Mouse (Mus musculus): Measurements from ENCODE around the gene Fgfr3.

DNA sequence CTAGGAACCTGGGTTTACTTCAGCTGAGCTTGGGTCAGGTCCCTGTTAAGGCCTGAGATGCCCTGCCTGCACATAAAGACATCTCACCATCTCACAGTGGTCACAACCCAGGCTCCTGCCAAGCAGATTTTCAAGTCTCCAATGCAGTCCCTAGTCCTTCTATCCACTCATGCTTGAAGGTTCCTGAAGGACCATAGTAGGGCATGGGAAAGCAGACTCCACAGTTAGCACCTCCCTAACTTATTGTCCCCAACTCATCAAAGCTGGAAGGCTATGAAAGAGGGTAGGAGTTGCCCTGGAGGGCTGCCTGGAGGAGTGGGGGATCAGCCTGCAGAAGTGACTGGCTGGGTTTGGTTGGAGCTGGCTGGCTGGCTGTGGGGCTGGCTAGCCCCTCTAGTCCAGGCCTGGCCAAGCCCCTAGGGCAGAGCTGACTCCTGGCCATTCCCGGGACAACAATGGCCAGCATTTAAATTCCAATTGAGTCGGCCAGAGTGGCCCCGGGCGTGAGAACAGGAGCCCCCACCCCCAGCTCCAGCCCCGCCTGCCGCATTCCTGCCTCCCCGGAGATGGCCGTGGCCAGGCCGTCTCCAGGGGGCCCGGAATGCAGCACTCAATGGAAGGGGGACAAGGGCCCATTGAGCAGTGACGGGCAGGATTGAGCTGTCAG lies 16.4 kb upstream of the Fgfr3 start:
- TF ChIP-seq REST (IDR thresholded peaks at IDR 0.05; ENCODE audit: insufficient read depth, insufficient read length), result no peak
- TF ChIP-seq POLR2A (IDR thresholded peaks at IDR 0.05; ENCODE audit: insufficient read length, low read depth), result no peak
- TF ChIP-seq E2F4 (IDR thresholded peaks at IDR 0.05; ENCODE audit: insufficient read depth), result no peak
- no peak for TF ChIP-seq POLR2AphosphoS2 (IDR thresholded peaks at IDR 0.05; ENCODE audit: insufficient read length, low read depth)

Data from myocyte (in vitro differentiated cells).